Mouse (Mus musculus): ENCODE measurements around the gene Dsp.

Dsp gene

DNA sequence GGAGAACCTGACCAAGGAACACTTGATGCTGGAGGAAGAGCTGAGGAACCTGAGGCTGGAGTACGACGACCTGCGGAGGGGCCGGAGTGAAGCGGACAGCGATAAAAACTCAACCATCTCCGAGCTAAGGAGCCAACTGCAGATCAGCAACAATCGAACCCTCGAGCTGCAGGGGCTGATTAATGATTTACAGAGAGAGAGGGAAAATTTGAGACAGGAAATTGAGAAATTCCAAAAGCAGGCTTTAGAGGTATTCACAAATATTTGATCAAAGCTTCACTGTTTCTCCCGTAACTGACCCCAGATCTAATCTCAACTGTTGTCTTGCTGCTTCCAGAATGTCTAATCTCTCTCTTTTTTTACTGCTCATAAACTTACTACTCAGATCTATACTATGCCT lies 42.3 kb downstream of the Dsp start:
- DNase-seq (ENCODE audit: low read depth, low spot score), result no peak

DNA sequence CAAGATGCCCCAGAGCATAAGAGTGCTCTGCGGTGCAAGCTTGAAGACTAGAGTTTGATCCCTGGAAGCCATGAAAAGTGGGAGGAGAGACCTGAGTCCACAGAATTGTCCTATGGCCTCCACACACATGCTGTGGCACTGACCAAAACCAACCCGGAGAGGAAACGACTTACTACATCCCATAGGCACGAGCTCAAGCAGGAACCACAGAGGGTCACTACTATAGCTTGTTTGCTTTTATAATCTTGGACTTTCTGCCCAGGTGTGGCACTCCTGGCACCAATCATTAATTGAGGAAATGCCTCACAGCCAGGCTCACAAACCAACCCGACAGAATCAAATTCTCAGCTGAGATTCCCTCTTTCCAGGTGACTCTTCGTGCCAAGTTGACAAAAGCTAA lies 50.3 kb downstream of the Dsp start:
- DNase-seq (ENCODE audit: low read depth, low spot score), result no peak

DNA sequence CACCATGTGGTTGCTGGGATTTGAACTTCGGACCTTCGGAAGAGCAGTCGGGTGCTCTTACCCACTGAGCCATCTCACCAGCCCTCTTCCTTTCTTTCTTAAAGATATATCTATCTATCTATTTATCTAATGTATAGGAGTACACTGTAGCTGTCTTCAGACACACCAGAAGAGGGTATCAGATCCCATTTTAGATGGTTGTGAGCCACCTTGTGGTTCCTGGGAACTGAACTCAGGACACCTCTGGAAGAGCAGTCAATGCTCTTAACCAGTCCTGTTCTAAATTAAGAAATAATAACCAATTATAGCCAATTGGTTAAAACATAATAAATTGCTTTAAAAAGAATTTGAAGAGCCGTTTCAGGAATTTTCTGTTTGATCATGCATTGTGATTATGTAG lies 53.1 kb downstream of the Dsp start:
- no peak for DNase-seq (ENCODE audit: low read depth, low spot score)

DNA sequence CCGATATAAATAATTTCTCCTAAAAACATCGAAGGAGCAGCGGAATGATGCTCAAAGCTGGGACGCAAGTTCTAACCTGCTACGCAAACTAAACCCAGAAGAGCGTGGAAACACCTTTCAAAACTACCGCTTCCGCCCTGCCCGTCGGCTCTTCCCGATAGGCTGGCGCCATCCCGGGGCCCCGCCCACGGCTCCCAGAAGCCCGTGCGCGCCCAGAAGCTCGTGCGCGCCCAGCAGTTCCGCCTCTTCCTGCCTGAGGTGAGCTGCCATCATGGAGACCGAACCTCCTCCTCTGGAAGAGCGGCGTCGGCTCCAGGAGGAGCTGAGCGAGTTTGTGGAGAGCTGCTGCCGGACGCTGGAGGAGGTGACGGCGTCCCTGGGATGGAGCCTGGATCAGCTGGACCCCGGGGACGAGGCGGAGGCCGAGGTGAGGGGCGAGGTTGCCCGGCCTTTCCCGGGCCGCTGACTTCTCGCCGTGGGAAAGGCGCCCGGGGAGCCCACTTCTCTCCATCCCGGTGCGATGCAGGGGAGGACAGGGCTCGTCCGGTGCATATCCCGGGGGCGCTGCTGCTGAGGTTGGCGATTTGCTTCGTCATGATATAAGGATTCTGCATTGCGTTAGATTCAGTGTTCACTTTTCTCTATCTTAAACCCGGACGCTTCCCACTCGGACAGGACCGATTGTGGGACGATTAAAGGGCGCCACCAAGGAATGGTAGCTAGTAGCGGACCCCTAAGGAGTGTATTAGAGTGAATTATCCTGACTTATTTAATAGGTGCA lies 53.8 kb downstream of the Dsp start, which contains the start of gene Snrnp48:
TSS of gene Snrnp48 (plus strand) at position 237 of the 781 bp plus-strand sequence.
- DNase-seq (ENCODE audit: low read depth, low spot score), result peak; percentile 84

DNA sequence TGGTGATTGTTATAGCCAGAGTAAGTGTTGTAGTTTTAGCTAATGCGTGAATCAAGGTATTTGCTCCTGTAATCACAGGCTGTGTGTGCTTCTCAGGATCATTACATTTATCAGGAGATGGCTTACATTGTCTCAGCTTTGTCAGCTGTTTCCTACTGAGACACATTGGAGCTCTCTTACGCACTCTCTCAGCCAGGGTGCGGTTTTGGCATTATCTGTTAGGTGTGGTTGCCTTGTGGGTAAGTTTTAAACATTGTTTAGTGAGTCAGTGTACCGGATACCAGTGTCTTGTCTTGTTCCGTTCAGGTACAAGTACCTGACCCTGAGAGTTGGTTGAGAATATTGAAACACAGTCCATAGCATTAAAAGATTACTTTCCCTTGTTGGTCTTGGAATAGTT lies 60.0 kb downstream of the Dsp start:
- DNase-seq (ENCODE audit: low read depth, low spot score), result no peak

DNA sequence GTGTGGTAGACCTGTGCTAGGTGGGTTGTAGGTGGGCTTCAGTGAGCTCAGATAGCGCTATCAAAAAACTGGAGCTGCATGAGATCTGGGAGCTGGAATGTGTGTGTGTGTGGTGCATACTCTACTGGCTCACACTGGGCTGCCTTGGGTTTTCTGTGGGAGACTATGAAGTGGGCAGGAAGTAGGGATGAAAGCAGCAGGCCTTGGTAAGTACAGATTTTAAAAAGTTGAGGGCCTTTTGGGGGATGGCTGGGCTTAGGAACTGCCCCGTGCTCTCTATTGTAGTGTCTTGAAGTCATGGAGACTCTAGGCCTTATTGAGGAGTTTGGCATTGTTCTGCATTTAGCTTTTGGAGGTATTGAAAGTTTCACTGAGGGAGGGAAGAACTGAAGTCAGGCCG lies 67.6 kb downstream of the Dsp start:
- DNase-seq (ENCODE audit: low read depth, low spot score), result no peak

DNA sequence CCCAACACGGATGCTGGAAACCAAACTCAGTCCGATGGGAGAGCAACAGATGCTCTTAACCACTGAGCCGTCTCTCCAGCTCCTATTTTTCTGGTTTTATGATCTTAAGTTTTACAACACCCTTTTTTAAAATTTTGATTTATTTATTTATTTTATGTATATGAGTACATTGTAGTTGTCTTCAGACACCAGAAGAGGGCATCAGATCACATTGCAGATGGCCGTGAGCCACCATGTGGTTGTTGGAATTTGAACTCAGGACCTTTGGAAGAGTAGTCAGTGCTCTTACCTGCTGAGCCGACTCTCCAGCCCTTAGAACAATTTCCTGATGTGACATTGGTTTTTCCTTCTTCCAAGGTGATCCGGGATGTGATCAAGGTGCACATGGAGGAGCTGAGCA lies 69.2 kb downstream of the Dsp start:
- DNase-seq (ENCODE audit: low read depth, low spot score), result no peak

DNA sequence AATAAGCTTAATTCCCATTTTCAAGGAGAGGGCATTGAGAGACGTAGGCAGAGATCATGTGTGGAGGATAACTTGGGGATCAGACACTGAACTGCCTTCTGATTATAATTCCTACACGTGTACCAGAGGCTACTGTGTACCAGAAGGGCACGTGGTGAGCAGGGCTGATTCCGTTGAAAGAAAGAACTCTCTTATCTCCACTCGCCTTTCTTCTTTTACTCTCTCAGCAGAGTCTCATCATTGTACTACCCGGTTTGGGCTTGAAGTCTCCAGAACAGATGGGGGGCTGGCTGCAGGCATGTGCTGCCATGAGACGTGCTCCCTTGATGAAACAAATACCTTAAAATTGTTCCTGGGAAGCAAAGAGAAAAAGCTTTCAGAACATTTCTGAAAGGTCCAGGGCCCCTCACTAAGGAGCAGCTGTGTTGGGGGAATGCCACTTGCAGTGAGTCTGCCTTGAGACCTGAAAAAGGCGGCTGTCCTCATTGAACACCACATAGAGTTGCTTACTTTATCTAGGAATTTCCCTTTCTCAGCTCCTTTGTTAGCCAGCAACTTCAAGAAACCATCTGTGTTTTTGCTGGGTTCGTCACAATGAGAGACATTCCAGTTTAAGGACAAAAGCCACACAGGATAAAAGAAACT lies 79.2 kb downstream of the Dsp start:
- no peak for DNase-seq (ENCODE audit: low read depth, low spot score)

DNA sequence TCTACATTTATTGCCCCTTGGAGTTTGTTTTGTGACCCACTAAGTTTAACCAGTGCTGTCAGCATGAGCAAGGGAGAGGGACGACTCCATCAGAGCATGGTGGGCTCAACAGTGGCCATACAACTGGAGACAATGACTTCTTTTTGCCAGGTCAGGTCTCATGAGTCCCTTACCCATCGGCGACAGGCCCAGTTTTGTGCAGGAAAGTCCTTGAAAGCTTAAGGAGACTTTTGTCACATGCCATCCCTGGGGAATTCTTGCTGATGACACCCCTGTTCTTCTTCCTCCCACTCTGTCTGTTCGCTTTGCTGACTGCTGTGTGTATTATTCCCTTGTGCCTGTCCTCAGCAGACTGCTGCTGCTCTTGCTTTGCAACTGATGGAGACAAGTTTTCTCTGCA lies 81.3 kb downstream of the Dsp start:
- DNase-seq (ENCODE audit: low read depth, low spot score), result no peak

DNA sequence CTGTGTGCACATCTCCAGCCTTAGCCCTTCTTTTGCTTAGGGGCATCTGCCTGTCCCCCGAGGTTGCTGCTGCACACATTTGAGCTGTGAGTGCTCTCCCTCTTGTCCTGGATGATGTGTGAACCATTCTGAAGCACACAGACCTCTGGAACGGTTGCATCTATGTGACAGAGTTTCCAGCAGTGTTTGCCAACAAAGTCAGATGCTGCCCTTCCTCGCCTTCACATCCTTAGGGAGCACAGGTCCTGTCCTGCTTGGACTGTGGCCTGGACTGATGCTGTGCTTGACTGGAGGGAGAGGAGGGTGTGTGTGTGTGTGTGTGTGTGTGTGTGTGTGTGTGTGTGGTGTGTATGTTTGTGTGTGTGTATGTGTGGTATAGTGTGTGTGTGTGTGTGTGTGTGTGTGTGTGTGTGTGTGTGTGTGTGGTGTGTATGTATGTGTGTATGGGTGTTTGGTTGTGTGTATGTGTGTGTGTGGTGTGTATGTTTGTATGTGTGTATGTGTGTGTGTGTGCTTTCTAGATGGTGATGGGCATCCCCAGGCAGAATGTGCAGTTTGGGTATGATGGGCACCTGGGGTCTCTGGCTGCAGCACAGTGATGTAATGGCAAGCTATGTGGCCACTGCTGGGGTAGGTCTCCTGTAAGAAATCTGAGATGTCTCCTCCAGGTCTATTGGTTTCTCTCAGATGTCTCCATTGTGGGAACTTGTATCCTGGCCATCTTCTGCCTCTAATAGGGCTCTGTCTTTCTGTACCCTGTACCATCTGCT lies 81.9 kb downstream of the Dsp start:
- no peak for DNase-seq (ENCODE audit: low read depth, low spot score)

DNA sequence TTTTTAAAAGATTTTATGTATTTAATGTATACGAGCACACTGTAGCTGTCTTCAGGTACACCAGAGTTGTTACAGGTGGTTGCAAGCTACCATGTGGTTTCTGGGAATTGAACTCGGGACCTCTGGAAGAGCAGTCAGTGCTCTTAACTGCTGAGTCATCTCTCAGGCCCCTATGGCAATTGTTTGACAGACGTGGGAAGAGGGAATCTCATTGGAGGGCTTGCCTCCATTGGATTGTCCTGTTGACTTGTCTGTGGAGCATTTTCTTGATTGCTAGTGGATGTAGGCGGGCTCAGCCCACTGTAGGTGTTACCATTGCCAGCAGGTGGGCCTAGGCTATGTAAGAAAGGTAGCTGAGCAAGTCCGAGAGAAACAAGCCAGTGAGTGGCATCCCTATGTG lies 83.6 kb downstream of the Dsp start:
- no peak for DNase-seq (ENCODE audit: low read depth, low spot score)

DNA sequence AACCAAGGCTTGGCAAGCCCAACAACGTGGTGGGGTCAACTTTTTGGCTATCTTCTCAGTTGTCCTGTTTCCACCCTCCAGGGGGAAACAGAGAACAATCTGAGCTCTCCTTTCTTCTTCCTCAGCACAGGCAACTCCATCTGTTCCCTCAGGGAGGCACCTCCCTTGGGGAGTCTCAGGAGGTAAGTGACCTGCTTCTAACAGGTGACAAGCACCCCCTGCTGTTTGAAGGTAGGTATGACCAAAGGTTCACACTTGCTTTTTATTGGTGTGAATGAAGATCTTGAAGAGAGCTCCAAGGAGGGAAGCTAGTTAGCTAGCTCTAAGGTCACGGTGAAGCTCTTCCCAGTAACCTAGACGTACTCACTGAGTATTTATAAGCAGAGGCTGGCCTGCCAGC lies 84.3 kb downstream of the Dsp start:
- no peak for DNase-seq (ENCODE audit: low read depth, low spot score)

DNA sequence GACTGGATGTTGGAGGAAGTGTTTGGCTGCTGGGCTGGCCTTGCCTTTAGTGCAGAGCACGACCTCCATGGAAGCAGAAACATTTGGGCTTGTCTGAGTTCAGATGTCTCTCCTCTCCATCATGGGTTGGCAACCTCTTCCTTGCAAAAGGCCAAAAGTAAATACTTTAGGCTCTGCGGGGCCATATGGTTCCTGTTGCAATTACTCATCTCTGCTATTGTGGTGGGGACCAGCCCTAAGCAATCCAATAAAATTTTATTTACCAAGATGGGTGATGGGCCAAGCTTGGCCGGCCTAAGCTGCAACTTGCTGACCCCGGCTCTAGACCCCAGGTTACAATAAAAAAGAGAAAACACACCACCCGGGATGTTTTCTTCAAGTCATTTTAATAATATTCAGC lies 97.1 kb downstream of the Dsp start:
- DNase-seq (ENCODE audit: low read depth, low spot score), result no peak
